Mouse (Mus musculus): ENCODE measurements around the gene Olfr827. TPM values are rescaled to one million over a fixed set of nuclear protein-coding genes. Genes with fewer than 3 reads are reported as not detected.

Olfr827 gene
- polyA plus RNA-seq, 1 experiment, result not detected

DNA sequence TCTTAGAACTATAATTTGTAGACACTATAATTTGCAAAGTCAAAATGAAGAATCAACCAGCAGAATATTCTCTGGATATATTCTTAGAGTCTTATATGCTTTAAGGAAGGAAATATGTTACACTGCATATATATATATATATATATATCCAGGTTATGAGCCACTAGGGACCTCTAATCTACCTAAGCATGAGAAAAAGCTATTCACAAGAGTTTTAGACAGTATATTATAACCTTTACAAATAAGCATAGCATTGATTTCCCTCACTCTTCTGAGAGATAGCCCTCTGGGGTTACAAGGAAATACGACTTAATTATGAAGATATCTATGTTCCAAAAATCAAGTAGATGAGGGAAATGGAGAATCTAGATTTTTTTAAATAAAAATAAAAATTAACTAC, 30.1 kb downstream of the Olfr827 start, which contains the start of gene Olfr826:
TSS of gene Olfr826 (minus strand) at position 101 of the 400 bp plus-strand sequence.
- TF ChIP-seq CTCF (IDR thresholded peaks at IDR 0.05; ENCODE audit: borderline replicate concordance, insufficient read depth, low read length) (no peak), POLR2A (IDR thresholded peaks at IDR 0.05; ENCODE audit: low read depth, low read length) (no peak)
- Histone ChIP-seq H3K27ac (ENCODE audit: insufficient read depth, low read length) (no peak within 1 kb of the TSS), H3K4me3 (ENCODE audit: insufficient read depth, low read length) (no peak within 1 kb of the TSS), H3K4me1 (ENCODE audit: control insufficient read depth, insufficient read depth, low read length) (no peaks in the 10 kb centered on the region)

DNA sequence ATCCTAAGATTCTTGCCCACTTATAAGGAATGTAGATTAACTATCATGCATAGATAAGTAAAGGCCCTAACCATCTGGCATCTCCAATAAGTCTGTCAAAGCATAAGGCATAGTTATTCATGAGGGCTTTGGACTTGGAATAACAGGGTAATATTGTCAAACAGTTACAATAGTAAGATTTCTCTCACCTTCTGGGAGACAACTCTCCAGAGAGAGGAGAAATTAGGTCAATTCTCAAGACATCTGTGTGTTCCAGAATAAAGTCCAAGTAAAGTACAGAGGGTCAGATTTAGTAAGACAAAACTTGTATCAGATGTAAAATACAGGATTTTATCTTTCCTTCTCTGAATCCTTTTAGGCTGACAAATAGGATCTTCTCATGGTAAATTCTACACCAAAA, 47.5 kb downstream of the Olfr827 start, which contains the start of gene Olfr825:
TSS of gene Olfr825 (minus strand) at position 101 of the 400 bp plus-strand sequence.
- Histone ChIP-seq H3K27ac (ENCODE audit: insufficient read depth, low read length) (no peak within 1 kb of the TSS), H3K4me3 (ENCODE audit: insufficient read depth, low read length) (no peak within 1 kb of the TSS), H3K4me1 (ENCODE audit: control insufficient read depth, insufficient read depth, low read length) (no peaks in the 10 kb centered on the region)
- TF ChIP-seq CTCF (IDR thresholded peaks at IDR 0.05; ENCODE audit: borderline replicate concordance, insufficient read depth, low read length), result no peak
- no peak for TF ChIP-seq POLR2A (IDR thresholded peaks at IDR 0.05; ENCODE audit: low read depth, low read length)

DNA sequence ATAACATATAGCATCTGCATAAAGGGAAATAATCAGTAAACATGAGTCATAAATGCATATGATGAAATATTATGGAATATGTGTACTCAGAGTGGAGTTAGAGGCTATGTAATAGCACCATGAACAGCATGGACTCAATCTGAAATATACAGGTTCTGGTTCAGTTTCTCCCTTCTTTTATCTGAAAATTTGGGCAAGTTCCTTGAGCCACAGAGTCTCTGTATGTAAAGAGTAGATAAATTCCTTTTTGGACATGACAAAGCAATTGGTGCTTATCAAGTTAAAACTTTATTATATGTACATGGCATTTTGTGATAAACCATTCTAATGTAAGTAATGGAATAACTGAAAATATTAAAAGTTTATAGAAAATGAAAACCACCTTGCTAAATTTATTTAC, 49.0 kb downstream of the Olfr827 start:
- no peak overlapping the region for H3K4me3 ChIP-seq (ENCODE audit: insufficient read depth, low read length)
- H3K4me1 ChIP-seq (ENCODE audit: control insufficient read depth, insufficient read depth, low read length), result no peaks in the 10 kb centered on the region
- no peak for TF ChIP-seq POLR2A (IDR thresholded peaks at IDR 0.05; ENCODE audit: low read depth, low read length)
- no peak for TF ChIP-seq CTCF (IDR thresholded peaks at IDR 0.05; ENCODE audit: borderline replicate concordance, insufficient read depth, low read length)
- H3K27ac ChIP-seq (ENCODE audit: insufficient read depth, low read length), result no peak overlapping the region

Other genes with a start within 250 kb of the Olfr827 start
- gene Olfr819, start 247.1 kb downstream of the Olfr827 start, polyA plus RNA-seq (2011; ENCODE audit: insufficient read length, low read depth, missing spikeins), result not detected in 2 replicates
- not detected in 2 replicates for gene Olfr247, start 238.3 kb downstream of the Olfr827 start, polyA plus RNA-seq (2011; ENCODE audit: insufficient read length, low read depth, missing spikeins)
- not detected in 2 replicates for gene Gm10310, start 229.3 kb downstream of the Olfr827 start, polyA plus RNA-seq (2011; ENCODE audit: insufficient read length, low read depth, missing spikeins)
- gene Olfr820, start 201.8 kb downstream of the Olfr827 start, polyA plus RNA-seq (2011; ENCODE audit: insufficient read length, low read depth, missing spikeins), result not detected in 2 replicates
- not detected in 2 replicates for gene Olfr821, start 184.1 kb downstream of the Olfr827 start, polyA plus RNA-seq (2011; ENCODE audit: insufficient read length, low read depth, missing spikeins)
- not detected in 2 replicates for gene Olfr822, start 143.2 kb downstream of the Olfr827 start, polyA plus RNA-seq (2011; ENCODE audit: insufficient read length, low read depth, missing spikeins)
- not detected in 2 replicates for gene Olfr823, start 99.0 kb downstream of the Olfr827 start, polyA plus RNA-seq (2011; ENCODE audit: insufficient read length, low read depth, missing spikeins)
- gene Olfr824, start 84.4 kb downstream of the Olfr827 start, polyA plus RNA-seq (2011; ENCODE audit: insufficient read length, low read depth, missing spikeins), result not detected in 2 replicates
- not detected in 2 replicates for gene Olfr825, start 47.6 kb downstream of the Olfr827 start, polyA plus RNA-seq (2011; ENCODE audit: insufficient read length, low read depth, missing spikeins)
- gene Olfr826, start 30.2 kb downstream of the Olfr827 start, polyA plus RNA-seq (2011; ENCODE audit: insufficient read length, low read depth, missing spikeins), result not detected in 2 replicates
- not detected in 2 replicates for gene Neurod4, start 65.8 kb upstream of the Olfr827 start, polyA plus RNA-seq (2011; ENCODE audit: insufficient read length, low read depth, missing spikeins)
- gene Tespa1, start 108.5 kb upstream of the Olfr827 start, polyA plus RNA-seq (2011; ENCODE audit: insufficient read length, low read depth, missing spikeins), result not detected in 2 replicates
- gene Vmn2r84, start 179.9 kb upstream of the Olfr827 start, polyA plus RNA-seq (2011; ENCODE audit: insufficient read length, low read depth, missing spikeins), result not detected in 2 replicates
- gene Vmn2r85, start 215.3 kb upstream of the Olfr827 start, polyA plus RNA-seq (2011; ENCODE audit: insufficient read length, low read depth, missing spikeins), result not detected in 2 replicates
- not detected in 2 replicates for gene Vmn2r86, start 241.6 kb upstream of the Olfr827 start, polyA plus RNA-seq (2011; ENCODE audit: insufficient read length, low read depth, missing spikeins)